Mouse (Mus musculus) frontal cortex, postnatal 25 days (tissue): ENCODE results near the gene Cux1.
A peak's percentile ranks its signal among the peaks of the same experiment; 100 is the strongest.

Source experiments
- DNase-seq, 2 experiments: peaks; one replicate each; pipeline ENCODE4 v3.0.0; 2022; ENCODE audit warnings: low spot score in 2 of 2

Cux1 gene

GRCm38 (mm10) chr5:136198474-136199391, 368.6 kb downstream of the Cux1 start, which contains the start of gene Prkrip1:
Prkrip1 (minus strand) TSS chr5:136198963.
- DNase-seq, result peak; percentile 85 to 91
